Mouse (Mus musculus): Measurements from ENCODE around the gene Fut11. TPM values are rescaled to one million over a fixed set of nuclear protein-coding genes. Genes with fewer than 3 reads are reported as not detected.

The Fut11 gene
- total RNA-seq, 1 experiment from 2014 or later: 4.5 TPM

GRCm38 (mm10) chr14:20668154-20668810 lies 26.5 kb upstream of the Fut11 start, which contains the start of gene Synpo2l:
Gene Synpo2l, minus strand, starts transcription at chr14:20668354.
- no peak for ATAC-seq (replicated peaks in 1 of 2; ENCODE audit: insufficient read depth in 1 of 2, low FRiP score in 2 of 2, low TSS enrichment in 1 of 2, low read depth in 1 of 2, poor library complexity in 2 of 2, severe bottlenecking in 2 of 2)

DNA sequence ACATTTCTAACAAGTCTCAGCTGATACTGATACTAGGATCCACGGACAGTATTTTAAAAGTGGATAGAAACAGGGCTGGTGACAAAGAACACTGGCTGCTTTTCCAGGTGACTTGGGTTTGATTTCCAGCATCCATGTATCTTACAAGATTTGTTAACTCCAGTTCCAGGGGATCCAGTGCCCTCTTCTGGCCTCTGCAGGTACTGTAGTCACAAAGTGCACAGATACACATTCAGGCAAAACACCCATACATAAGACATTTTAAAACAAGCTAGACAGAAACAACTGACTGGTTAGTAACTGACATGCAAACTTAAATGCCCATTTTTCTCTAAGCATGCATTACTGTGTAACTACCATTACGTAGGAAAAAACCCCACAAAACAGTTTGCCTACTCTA lies 21.8 kb upstream of the Fut11 start:
- no peak for ATAC-seq (replicated peaks in 1 of 2; ENCODE audit: insufficient read depth in 1 of 2, low FRiP score in 2 of 2, low TSS enrichment in 1 of 2, low read depth in 1 of 2, poor library complexity in 2 of 2, severe bottlenecking in 2 of 2)

- ATAC-seq (replicated peaks in 1 of 2; ENCODE audit: insufficient read depth in 1 of 2, low FRiP score in 2 of 2, low TSS enrichment in 1 of 2, low read depth in 1 of 2, poor library complexity in 2 of 2, severe bottlenecking in 2 of 2): peak in 1 of 2 experiments; percentile 13; a peak in 1 of 4 replicates
Observed at GRCm38 (mm10) chr14:20673735-20674063, 21.1 kb upstream of the Fut11 start.

- peak; percentile 91 for ATAC-seq (replicated peaks in 1 of 2; ENCODE audit: insufficient read depth in 1 of 2, low FRiP score in 2 of 2, low TSS enrichment in 1 of 2, low read depth in 1 of 2, poor library complexity in 2 of 2, severe bottlenecking in 2 of 2)
Observed at GRCm38 (mm10) chr14:20674064-20674833, 20.5 kb upstream of the Fut11 start, which contains the start of gene Sec24c. Gene Sec24c, plus strand, starts transcription at chr14:20674308.

DNA sequence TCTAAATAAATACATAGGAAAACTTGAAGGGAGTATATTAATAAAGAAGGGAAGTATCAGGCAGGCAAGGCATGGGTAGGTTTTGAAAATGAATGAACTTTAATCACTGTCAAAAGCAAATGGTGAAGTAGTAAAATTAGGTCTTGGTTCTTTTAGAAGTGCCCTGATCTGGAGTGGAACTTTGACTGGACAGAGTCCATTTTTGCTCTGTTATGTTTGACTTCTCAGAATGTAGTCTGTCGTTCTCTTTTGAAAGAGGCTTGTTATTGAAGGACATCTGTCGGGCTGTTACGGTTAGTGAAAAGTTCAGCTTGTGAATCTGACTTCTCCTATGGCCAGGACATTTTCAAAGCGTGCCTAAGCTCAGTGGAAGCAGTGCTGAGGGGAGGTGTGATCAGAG lies 16.9 kb upstream of the Fut11 start:
- no peak for ATAC-seq (replicated peaks in 1 of 2; ENCODE audit: insufficient read depth in 1 of 2, low FRiP score in 2 of 2, low TSS enrichment in 1 of 2, low read depth in 1 of 2, poor library complexity in 2 of 2, severe bottlenecking in 2 of 2)

GRCm38 (mm10) chr14:20681742-20682141 lies 13.0 kb upstream of the Fut11 start:
- no peak for ATAC-seq (replicated peaks in 1 of 2; ENCODE audit: insufficient read depth in 1 of 2, low FRiP score in 2 of 2, low TSS enrichment in 1 of 2, low read depth in 1 of 2, poor library complexity in 2 of 2, severe bottlenecking in 2 of 2)

DNA sequence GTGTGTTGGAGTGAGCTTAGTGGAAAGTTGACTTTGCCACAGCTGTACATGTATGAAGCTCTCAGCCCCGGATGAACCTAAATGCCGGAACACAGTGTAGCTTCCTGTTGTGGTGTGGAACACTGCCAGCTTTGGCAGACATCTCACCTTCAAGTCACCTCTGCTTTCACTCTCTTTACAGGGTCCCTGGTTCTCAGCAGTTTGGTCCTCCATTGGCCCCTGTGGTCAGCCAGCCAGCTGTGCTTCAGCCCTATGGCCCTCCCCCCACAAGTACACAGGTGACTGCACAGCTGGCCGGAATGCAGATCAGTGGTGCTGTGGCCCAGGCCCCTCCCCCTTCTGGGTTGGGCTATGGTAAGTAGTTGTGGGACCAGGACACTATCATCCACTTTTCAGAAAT lies 12.3 kb upstream of the Fut11 start:
- peak; percentile 87 to 89 for ATAC-seq (replicated peaks in 1 of 2; ENCODE audit: insufficient read depth in 1 of 2, low FRiP score in 2 of 2, low TSS enrichment in 1 of 2, low read depth in 1 of 2, poor library complexity in 2 of 2, severe bottlenecking in 2 of 2)

GRCm38 (mm10) chr14:20686576-20686975 lies 8.2 kb upstream of the Fut11 start:
- ATAC-seq (replicated peaks in 1 of 2; ENCODE audit: insufficient read depth in 1 of 2, low FRiP score in 2 of 2, low TSS enrichment in 1 of 2, low read depth in 1 of 2, poor library complexity in 2 of 2, severe bottlenecking in 2 of 2): no peak

DNA sequence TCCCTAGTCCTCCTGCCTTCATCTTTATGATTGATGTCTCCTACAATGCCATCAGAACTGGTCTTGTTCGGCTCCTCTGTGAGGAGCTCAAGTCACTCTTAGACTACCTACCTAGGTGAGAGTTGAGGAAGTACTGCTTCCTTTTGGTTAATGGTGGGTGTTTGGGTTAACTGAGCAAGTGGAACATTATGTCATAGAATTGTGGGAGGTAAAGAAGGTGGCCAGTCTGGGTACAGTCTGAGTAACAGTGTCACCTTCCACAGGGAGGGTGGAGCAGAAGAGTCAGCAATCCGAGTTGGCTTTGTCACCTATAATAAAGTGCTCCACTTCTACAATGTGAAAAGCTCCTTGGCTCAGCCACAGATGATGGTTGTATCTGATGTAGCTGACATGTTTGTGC lies 5.8 kb upstream of the Fut11 start:
- no peak for ATAC-seq (replicated peaks in 1 of 2; ENCODE audit: insufficient read depth in 1 of 2, low FRiP score in 2 of 2, low TSS enrichment in 1 of 2, low read depth in 1 of 2, poor library complexity in 2 of 2, severe bottlenecking in 2 of 2)

- no peak for ATAC-seq (replicated peaks in 1 of 2; ENCODE audit: insufficient read depth in 1 of 2, low FRiP score in 2 of 2, low TSS enrichment in 1 of 2, low read depth in 1 of 2, poor library complexity in 2 of 2, severe bottlenecking in 2 of 2)
Observed at GRCm38 (mm10) chr14:20691772-20692171, 3.0 kb upstream of the Fut11 start.

DNA sequence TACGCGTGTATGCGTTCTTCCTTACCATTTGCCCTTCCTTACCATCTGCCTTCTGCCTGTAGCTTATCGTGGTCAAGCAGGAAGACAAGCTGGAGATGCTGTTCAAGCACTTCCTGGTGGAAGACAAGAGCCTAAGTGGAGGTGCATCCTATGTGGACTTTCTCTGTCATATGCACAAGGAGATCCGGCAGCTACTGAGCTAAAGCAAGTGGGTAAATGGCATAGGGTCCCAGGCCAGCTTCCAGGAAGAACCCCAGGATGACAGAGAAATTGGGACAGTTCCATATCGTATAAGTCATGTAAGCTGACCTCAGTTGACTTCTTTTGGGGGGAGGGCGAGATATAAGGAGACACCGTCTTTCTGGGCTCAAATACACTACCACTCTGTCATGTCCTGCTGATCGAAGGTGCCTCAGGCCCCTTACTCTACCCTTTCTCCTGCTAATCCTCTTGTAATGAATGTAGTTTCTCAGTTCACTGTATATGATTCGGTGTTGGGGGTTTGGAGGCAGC lies 1.1 kb upstream of the Fut11 start:
- ATAC-seq (replicated peaks in 1 of 2; ENCODE audit: insufficient read depth in 1 of 2, low FRiP score in 2 of 2, low TSS enrichment in 1 of 2, low read depth in 1 of 2, poor library complexity in 2 of 2, severe bottlenecking in 2 of 2): no peak

DNA sequence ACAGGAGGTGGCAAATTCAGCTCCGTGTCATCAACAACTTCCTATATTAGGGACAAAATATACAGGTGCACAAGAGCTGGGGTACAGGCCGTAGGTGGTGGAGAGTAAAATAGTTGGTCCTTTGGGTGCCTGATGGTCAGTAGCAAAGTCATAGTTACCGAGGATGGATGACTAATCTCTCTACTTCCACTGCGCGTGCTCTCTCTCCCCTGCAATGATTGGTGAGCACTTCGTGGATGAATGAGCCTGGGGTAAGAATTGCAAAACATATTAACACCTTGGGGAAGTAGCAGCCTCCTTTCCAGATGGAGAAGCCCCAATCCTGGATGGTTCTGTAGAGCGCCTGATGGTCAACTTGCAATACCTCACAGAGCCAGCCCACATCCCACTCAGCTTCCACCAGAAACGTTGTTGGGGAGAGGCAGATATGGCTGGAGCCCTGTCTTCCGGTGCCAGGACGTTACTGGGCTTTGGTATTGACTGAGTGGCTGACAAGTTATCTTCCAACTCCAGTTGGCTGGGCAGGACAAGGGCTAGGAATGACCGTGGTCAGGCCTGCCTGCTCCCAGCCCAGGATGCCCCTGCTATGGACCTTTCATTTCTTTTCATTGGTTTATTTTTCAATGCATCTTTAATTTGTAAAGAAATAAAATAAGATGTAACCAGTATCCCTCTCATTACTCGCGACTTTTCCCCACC lies 434 bp upstream of the Fut11 start:
- no peak for ATAC-seq (replicated peaks in 1 of 2; ENCODE audit: insufficient read depth in 1 of 2, low FRiP score in 2 of 2, low TSS enrichment in 1 of 2, low read depth in 1 of 2, poor library complexity in 2 of 2, severe bottlenecking in 2 of 2)

DNA sequence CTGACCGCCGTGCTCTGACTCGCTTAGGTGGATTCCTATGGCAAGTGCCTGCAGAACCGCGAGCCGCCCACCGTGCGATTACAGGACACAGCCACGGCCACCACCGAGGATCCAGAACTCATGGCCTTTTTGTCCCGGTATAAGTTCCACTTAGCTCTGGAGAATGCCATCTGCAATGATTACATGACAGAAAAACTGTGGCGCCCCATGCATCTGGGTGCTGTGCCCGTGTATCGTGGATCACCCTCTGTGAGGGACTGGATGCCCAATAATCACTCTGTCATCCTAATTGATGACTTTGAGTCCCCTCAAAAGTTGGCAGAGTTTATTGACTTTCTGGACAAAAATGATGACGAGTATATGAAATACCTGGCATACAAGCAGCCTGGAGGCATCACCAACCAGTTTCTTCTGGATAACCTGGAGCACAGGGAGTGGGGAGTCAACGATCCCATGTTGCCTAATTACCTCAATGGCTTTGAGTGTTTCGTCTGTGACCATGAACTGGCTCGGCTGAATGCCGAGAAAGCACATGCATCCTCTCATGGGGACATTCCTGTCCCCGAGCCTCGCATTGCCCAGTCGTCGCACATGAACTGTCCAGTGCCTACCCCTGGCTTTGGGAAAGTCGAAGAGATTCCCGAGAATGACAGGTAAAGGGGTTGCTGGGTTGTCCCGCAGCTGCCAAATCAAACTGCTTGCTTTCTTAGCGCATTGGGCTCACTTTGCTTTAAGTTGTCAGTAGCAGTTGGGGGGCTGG lies 1.2 kb downstream of the Fut11 start:
- no peak; a peak in 1 of 4 replicates for ATAC-seq (replicated peaks in 1 of 2; ENCODE audit: insufficient read depth in 1 of 2, low FRiP score in 2 of 2, low TSS enrichment in 1 of 2, low read depth in 1 of 2, poor library complexity in 2 of 2, severe bottlenecking in 2 of 2)

GRCm38 (mm10) chr14:20696986-20697385 lies 2.2 kb downstream of the Fut11 start:
- ATAC-seq (replicated peaks in 1 of 2; ENCODE audit: insufficient read depth in 1 of 2, low FRiP score in 2 of 2, low TSS enrichment in 1 of 2, low read depth in 1 of 2, poor library complexity in 2 of 2, severe bottlenecking in 2 of 2): peak; percentile 31 to 73; a peak in 2 of 4 replicates

DNA sequence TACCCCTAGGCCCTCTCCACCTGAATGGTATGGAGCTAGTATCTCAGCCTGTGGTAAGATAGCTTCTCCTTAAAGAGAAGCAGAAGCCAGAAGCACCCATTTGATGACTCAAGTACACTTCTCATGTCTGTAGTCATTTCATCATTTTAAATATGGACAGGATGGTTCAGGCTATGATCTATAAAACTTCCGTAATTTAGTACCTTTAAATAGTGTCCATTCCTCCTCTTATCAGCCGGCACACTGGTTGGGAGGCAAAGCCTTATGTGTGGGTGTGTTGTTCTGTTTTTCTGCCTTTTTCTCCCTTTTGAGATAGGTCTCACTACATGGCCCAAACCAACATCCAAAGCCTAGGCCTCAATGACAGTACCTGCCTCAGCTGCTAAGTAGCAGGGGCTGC lies 3.7 kb downstream of the Fut11 start:
- ATAC-seq (replicated peaks in 1 of 2; ENCODE audit: insufficient read depth in 1 of 2, low FRiP score in 2 of 2, low TSS enrichment in 1 of 2, low read depth in 1 of 2, poor library complexity in 2 of 2, severe bottlenecking in 2 of 2): no peak

DNA sequence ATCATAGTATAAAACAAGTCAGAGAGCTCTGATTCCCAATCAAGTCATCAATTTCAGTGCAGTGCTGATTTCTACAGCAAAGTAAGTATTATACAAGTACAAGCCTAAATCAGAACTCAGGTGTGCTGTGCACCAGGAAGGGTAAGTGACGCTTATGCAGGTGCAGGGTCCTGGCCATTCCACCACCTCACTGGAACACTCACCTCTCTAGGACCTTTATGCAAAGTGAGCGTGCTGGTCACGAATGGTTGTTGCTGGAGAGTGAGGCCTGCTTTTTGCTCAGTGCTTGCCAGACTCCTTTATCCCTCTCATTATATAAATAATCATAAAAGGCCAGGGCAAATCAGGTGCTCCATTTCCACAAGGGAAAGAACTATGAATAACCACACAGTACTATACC lies 5.6 kb downstream of the Fut11 start:
- no peak for ATAC-seq (replicated peaks in 1 of 2; ENCODE audit: insufficient read depth in 1 of 2, low FRiP score in 2 of 2, low TSS enrichment in 1 of 2, low read depth in 1 of 2, poor library complexity in 2 of 2, severe bottlenecking in 2 of 2)

DNA sequence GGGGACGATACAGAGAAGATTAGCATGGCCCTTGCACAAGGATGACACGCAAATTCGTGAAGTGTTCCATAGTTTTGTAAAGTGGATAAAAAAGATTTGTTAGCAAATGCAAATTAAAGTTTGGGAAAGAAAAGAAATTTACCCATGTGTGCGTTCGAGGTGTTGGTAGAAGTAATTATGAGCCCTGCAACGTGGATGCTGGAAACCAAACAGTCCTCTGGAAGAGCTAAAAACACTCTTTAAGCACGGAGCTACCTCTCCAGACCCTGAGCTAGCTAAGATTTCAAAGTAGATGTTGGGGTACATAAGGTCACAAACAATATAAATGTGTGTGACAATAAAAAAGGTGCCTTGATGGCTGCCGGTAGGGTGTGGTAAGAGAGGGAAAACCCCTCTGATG lies 6.8 kb downstream of the Fut11 start:
- ATAC-seq (replicated peaks in 1 of 2; ENCODE audit: insufficient read depth in 1 of 2, low FRiP score in 2 of 2, low TSS enrichment in 1 of 2, low read depth in 1 of 2, poor library complexity in 2 of 2, severe bottlenecking in 2 of 2): no peak
